Mouse (Mus musculus) small intestine, adult 2 months (tissue): ENCODE results near the gene Cntrl.

Experiments used
- CTCF ChIP-seq: fragments of 200-500 bp; IDR thresholded peaks from 2 replicates; pipeline ENCODE4 v1.5.1; 2012; ENCODE audit warnings: low read depth, mild to moderate bottlenecking, control low read depth, inconsistent platforms, low read length, moderate library complexity, mixed read lengths; ENCODE audit not compliant: insufficient replicate concordance, insufficient read length; ENCODE audit errors: extremely low read depth
- POLR2A ChIP-seq: fragments of 200-500 bp; IDR thresholded peaks from 2 replicates; pipeline ENCODE4 v1.6.1; 2012; ENCODE audit warnings: low read depth, mild to moderate bottlenecking, control low read depth, inconsistent platforms, low read length, moderate library complexity

GRCm38 (mm10) chr2:35158358-35158757, 49.1 kb downstream of the Cntrl start:
- TF ChIP-seq POLR2A (no peak), CTCF (no peak)
